Mouse (Mus musculus) lung, postnatal 0 days (tissue): ENCODE data around the gene Cpsf7.

Experiments
- CTCF ChIP-seq: IDR thresholded peaks from 2 replicates; pipeline ENCODE4 v1.5.1; 2016; ENCODE audit warnings: antibody characterized with exemption, mild to moderate bottlenecking
- EP300 ChIP-seq: IDR thresholded peaks from 2 replicates; pipeline ENCODE4 v1.6.1; 2016; ENCODE audit warnings: antibody characterized with exemption, mild to moderate bottlenecking, control low read depth

GRCm38 (mm10) chr19:10589127-10589857 is 64.2 kb downstream of the Cpsf7 start:
- no peak for TF ChIP-seq EP300
- no peak for TF ChIP-seq CTCF
